Mouse (Mus musculus): ENCODE measurements around the gene Lyrm7.

DNA sequence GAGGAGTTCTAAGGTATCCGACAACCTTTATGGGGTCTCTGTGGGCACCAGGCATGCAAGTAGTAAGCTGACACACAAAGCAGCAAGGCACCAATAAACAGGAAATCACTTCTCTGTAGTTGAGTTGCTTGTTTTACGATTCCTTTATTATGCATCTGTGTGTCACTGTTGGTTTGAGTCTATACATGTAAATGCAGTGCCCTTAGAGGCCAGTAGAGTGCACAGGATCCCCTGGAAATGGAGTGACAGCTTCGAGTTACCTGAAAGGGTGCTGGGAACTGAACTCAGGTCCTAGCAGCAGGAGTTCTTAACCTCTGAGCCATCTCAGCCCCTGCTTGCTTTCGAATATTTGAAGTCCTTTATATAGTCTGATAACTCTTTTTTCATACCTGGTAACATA is 21.0 kb downstream of the Lyrm7 start:
- TF ChIP-seq CTCF (IDR thresholded peaks at IDR 0.05; ENCODE audit: borderline replicate concordance, extremely low read depth, insufficient read depth, insufficient read length) (no peak), POLR2A (IDR thresholded peaks at IDR 0.05; ENCODE audit: borderline replicate concordance, extremely low read depth, insufficient read depth, insufficient read length, poor library complexity, severe bottlenecking) (no peak)

Data from brain, embryonic 14.5 days (tissue).